Mouse (Mus musculus) spleen, postnatal 0 days (tissue): ENCODE measurements around the gene Erich2. TPM values are rescaled to one million over a fixed set of nuclear protein-coding genes. Genes with fewer than 3 reads are reported as not detected.

Experiments used
- polyA plus RNA-seq: library from polyadenylated mRNA; unstranded; fragments of >200 nt; fragmentation: Nextera tagmentation; extraction: Ambion mirVana; gene quantifications from 2 replicates; pipeline ENCODE4 v1.2.1, GENCODE M21; 2015

Erich2 gene
- 0.27 TPM in 1 of 2 replicates, not detected in the other for polyA plus RNA-seq

DNA sequence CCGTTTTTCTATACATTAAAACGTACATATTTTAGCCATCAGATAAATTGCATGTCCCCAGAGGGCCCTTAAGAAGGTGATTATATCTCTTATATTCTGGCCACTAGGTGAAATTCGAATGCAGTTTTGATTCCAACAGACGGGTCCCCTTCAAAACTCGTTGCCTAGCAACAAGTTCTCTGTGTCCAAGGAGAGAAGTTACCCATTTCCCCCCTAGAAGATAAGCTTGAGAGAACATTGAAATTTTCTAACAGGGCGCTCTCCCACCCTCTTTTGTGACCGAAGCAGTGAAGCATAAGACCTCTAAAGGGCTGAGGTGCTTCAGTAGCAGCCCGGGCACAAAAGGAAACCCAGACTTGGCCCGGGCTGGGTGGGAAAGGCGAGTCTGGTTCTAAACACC, at the start of gene Erich2:
Gene Erich2 (plus strand): TSS at position 324 of the 400 bp plus-strand sequence.

DNA sequence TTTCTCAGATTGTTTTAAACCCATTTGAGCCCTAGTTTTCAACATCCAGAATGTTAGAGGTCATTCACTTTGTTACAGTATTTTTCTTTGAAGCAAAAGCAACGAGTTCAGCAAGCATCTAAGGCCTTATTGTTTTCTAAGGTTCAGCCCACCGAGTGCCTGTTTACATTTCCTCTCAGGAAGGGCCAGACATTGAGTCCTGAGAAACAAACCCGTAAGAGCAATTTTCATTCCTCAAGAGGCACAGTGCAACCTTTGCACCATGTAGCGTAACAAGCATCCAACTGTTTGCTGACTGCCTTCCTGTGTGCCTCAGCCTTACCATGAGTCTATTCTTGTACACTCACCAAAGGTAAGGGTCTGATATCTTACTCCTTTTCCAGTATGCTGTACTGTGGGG, 44.2 kb downstream of the Erich2 start, which contains the start of gene Gad1:
Gene Gad1 (plus strand): TSS at position 301 of the 400 bp plus-strand sequence.

Other genes with a start within 250 kb of the Erich2 start
- gene Sp5, start 33.9 kb upstream of the Erich2 start, polyA plus RNA-seq: 0.07 and 0.12 TPM in 2 replicates
- 0.07 and 0.08 TPM in 2 replicates for gene Gad1, start 44.3 kb downstream of the Erich2 start, polyA plus RNA-seq
- 54.5 and 59.7 TPM in 2 replicates for gene Gorasp2, start 152.8 kb downstream of the Erich2 start, polyA plus RNA-seq
- gene Gm26558, start 153.3 kb downstream of the Erich2 start, polyA plus RNA-seq: 2.3 and 2.8 TPM in 2 replicates